Mouse (Mus musculus) thymus, adult 2 months (tissue): ENCODE data around the gene Ndel1. TPM values are rescaled to one million over a fixed set of nuclear protein-coding genes. Genes with fewer than 3 reads are reported as not detected.
A peak's percentile ranks its signal among the peaks of the same experiment; 100 is the strongest.

Experiments used
- DNase-seq: peaks from one replicate; pipeline ENCODE4 v3.0.0; 2021
- H3K27ac ChIP-seq: fragments of 200-500 bp; 2 replicates; pipeline ENCODE4 v1.5.1; 2012; ENCODE audit warnings: low read length, control low read depth; ENCODE audit not compliant: control insufficient read depth, insufficient read depth
- H3K27me3 ChIP-seq: fragments of 200-500 bp; 2 replicates; pipeline ENCODE4 v1.6.1; 2012; ENCODE audit warnings: mild to moderate bottlenecking, low read length, moderate library complexity, mixed read lengths; ENCODE audit not compliant: control insufficient read depth, insufficient read depth
- H3K36me3 ChIP-seq: fragments of 200-500 bp; 2 replicates; pipeline ENCODE4 v1.6.1; 2012; ENCODE audit warnings: mild to moderate bottlenecking, low read length, moderate library complexity; ENCODE audit not compliant: control insufficient read depth, insufficient read depth
- H3K4me1 ChIP-seq: fragments of 200-500 bp; replicated peaks from 2 replicates; pipeline ENCODE4 v1.6.1; 2012; ENCODE audit warnings: low read length; ENCODE audit not compliant: control insufficient read depth, insufficient read depth
- H3K4me3 ChIP-seq: fragments of 200-500 bp; 2 replicates; pipeline ENCODE4 v1.5.1; 2012; ENCODE audit warnings: mild to moderate bottlenecking, low read length, control low read depth, moderate library complexity; ENCODE audit not compliant: control insufficient read depth, insufficient read depth
- CTCF ChIP-seq: fragments of 200-500 bp; IDR thresholded peaks from 2 replicates; pipeline ENCODE4 v1.5.1; 2012; ENCODE audit warnings: mild to moderate bottlenecking, control low read depth, low read length, moderate library complexity, borderline replicate concordance; ENCODE audit not compliant: control insufficient read depth, poor library complexity, insufficient read depth; ENCODE audit errors: extremely low read depth
- POLR2A ChIP-seq: fragments of 200-500 bp; IDR thresholded peaks from 2 replicates; pipeline ENCODE4 v1.6.1; 2012; ENCODE audit warnings: mild to moderate bottlenecking, low read length, control low read depth, moderate library complexity; ENCODE audit not compliant: control insufficient read depth, poor library complexity, insufficient read depth; ENCODE audit errors: extremely low read depth
- WGBS: fragments of 180-500 bp; shearing (Covaris S2); methylation state at CpG from one replicate; pipeline ENCODE4 v1.1.7; 2018; 5-methylcytosine and 5-hydroxymethylcytosine counted together
- polyA plus RNA-seq: library from polyadenylated mRNA; depleted of rRNA; stranded (reverse); fragments of >200 nt; gene quantifications from 2 replicates; pipeline ENCODE4 v1.2.3, GENCODE M21; 2012; rRNA removed

Ndel1 gene
- polyA plus RNA-seq, 1 experiment, result 57.0 TPM

DNA sequence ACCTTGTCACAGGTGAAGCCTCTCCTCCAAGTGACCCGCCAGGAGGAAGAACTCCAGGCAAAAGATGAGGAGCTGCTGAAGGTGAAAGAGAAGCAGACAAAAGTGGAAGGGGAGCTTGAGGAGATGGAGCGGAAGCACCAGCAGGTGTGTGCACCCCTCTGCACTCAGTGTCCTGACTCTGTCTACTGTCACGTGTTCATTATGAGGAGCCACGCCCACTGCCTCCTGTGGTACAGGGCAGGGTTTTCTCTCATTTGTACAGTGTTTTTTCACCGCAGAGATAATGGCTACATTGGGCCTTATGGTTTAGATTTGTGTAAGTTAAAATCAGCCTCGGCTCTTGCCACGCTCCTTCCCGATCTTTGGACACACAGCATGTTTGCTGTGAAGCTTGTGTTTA, 85.8 kb downstream of the Ndel1 start:
- peaks cover 6% of the 10 kb centered on the region for H3K4me1 ChIP-seq
- TF ChIP-seq POLR2A, result no peak
- TF ChIP-seq CTCF, result no peak
- no peak overlapping the region for H3K4me3 ChIP-seq
- H3K27me3 ChIP-seq, result no peaks in the 10 kb centered on the region
- 81% methylated on average over 8 of the region's 8 CpGs for WGBS
- no peaks in the 10 kb centered on the region for H3K36me3 ChIP-seq
- DNase-seq, result peak; percentile 31
- no peak overlapping the region for H3K27ac ChIP-seq

DNA sequence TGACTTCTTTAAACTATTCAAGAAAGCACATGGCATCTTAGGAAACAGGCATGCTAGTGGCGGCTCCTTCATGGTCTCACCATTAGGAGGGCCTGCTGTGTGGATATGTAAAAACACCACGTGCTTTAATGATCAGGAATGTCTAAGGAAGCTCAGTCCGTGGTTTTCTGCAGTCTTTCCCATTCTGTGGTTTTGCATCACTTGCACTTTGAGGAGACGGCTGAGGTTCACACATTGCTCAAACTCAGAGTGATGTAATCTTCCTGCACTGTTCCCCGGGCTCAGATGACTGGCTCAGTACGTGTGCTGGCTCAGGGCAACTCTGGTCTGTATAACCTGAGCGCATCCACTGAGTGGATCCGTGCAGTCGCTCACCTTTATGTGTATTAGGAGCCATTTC, 89.3 kb downstream of the Ndel1 start:
- Histone ChIP-seq H3K27ac (no peak overlapping the region), H3K4me3 (no peak overlapping the region), H3K36me3 (no peaks in the 10 kb centered on the region), H3K27me3 (no peaks in the 10 kb centered on the region), H3K4me1 (0 out of 2 replicates have a peak, but pooled peaks cover 3% of the 10 kb centered on the region)
- no peak for TF ChIP-seq POLR2A
- TF ChIP-seq CTCF, result no peak
- 50% methylated on average over 9 of the region's 9 CpGs for WGBS
- no peak for DNase-seq

DNA sequence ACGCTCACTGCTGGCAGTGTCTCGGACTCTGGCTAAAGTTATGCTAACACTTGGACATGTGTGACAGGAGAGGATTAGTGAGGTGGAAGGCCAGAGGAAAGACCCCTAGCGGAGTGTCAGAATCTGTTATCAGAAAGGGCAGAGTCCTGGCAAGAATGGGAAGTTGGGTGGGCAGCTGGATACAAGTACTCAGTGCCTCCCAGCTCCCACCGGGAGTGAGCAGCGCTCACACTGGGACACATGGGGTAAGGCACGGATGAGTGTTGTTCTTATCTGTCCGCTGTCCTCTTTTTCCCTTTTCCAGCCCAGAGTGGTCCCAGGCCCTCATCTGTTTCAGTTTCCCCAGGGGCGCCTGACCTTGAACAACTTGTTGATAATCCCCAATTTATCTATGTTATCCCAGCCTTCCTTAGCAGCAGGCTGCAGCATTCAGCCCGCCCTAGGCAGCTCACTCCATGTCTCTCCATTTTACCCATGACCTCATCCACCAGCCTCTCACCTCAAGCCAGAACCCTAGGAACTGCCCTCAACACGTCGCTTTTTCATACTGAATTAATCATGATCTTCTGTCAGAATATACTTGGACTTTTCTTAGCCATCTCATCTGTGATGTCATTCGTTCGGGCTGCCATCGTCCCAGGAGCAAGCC, 91.1 kb downstream of the Ndel1 start:
- Histone ChIP-seq H3K27me3 (no peaks in the 10 kb centered on the region), H3K4me1 (no peaks in the 10 kb centered on the region), H3K4me3 (no peak overlapping the region), H3K36me3 (no peaks in the 10 kb centered on the region), H3K27ac (no peak overlapping the region)
- WGBS, result 94% methylated on average over 14 of the region's 14 CpGs
- TF ChIP-seq CTCF, result no peak
- TF ChIP-seq POLR2A, result no peak
- DNase-seq, result no peak

DNA sequence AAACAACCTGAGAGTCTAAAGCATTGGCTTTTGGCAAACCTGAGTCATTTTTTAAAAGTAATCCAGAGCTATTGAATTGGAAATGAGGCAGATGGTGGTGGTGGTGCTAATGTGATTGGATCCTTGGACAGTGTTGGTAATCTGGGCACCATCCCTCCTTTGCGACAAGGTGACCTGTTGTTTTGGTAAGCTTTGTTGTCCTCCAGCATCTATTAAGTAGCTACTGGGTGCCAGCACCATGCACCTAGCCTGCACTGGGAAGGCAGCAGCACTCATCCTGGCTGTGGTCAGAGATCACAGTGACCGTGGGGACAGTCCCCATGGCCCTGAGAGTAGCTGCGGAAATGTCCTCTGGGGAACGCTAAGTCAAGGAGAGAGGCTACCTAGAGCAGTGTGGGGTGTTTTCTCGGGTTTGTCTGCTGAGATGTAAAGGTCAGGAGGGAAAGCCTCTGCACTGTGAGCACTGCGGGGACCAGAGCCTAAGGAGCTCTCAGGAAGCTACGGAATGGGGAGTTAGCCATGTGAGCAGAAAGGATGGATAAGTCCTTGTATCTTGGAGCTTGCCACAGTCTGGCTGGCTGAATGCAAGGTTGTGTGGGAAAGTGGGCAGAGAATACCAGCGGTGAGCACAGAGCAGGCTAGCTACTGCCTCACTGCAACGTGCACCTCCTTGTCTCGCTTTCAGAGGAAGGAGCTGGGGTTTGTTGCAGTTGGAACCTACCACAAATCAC, 91.8 kb downstream of the Ndel1 start:
- no peak overlapping the region for H3K4me3 ChIP-seq
- no peak for DNase-seq
- TF ChIP-seq CTCF (no peak), POLR2A (no peak)
- H3K27me3 ChIP-seq, result no peaks in the 10 kb centered on the region
- H3K4me1 ChIP-seq, result no peaks in the 10 kb centered on the region
- no peaks in the 10 kb centered on the region for H3K36me3 ChIP-seq
- H3K27ac ChIP-seq, result no peak overlapping the region
- WGBS, result 91% methylated on average over 10 of the region's 10 CpGs

DNA sequence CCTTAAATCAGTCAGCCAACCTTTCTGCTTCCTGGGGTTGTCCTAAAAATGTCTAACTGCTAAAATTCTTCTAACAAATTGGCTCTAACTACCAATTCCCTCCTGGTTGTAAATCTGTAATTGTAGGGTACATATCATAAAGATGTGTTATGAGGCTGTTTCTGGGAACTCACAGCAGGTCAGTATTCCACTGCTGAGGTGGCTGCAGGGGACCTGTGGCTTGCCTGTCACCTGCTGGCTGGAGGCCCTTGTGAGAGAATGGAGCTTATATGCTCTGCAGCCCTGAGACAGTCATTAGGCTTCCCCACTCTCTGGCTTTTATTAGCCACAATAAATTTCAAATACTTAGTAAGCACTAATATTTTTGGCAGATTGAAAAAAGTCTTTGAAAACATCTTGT, 92.8 kb downstream of the Ndel1 start:
- no peak overlapping the region for H3K4me3 ChIP-seq
- no peak overlapping the region for H3K27ac ChIP-seq
- no peaks in the 10 kb centered on the region for H3K36me3 ChIP-seq
- TF ChIP-seq CTCF (no peak), POLR2A (no peak)
- H3K27me3 ChIP-seq, result no peaks in the 10 kb centered on the region
- no peaks in the 10 kb centered on the region for H3K4me1 ChIP-seq
- no peak for DNase-seq

DNA sequence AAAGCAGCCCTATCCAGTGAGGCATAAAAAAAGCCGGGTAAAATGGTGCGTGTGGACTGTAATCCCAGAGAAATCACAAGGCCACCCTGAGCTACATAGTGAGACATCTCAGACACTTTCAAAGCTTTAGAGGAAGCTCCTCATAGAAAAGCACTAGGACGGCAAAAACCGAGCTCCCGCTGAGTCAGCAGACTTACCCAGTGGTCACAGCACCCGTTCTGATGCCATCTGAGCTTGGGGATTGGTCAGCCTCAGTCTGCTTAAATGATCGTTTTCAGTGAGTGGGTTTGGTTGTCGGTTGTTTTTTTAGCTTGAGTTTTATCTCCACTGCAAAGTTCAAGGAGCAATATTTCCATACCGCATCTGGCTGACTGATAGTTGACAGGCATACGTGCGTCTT, 93.7 kb downstream of the Ndel1 start:
- no peaks in the 10 kb centered on the region for H3K36me3 ChIP-seq
- DNase-seq, result no peak

DNA sequence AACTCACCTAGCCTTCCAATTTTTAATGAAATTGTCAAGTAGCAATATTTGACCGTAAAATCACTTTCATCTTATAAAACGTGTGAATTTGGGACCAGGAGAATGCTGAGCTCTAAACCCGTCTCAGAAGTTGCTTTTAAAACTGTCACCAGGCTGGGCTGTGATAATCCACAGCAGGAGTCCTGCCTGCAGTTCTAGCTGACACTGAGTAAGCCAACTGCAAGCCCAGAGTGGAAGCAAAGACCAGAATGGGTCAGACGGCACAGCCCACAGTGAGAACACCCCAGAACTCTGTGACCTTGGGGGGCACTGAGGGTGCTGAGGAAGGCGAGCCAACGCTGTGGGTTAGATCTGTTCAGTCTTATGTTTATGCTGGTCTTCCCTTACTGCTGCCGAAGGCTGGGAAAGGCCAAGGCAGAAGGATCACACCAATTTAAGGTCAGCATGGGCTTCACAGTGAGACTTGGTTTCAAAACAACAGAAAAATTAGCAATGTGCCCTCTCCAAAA, 95.5 kb downstream of the Ndel1 start:
- Histone ChIP-seq H3K36me3 (no peaks in the 10 kb centered on the region), H3K27ac (no peak overlapping the region), H3K4me3 (no peak overlapping the region), H3K27me3 (no peaks in the 10 kb centered on the region), H3K4me1 (no peaks in the 10 kb centered on the region; the same call in 1 of the 2 replicates)
- no peak for DNase-seq
- 93% methylated on average over 7 of the region's 7 CpGs for WGBS
- TF ChIP-seq CTCF, result no peak
- no peak for TF ChIP-seq POLR2A

More for the DNA sequence above, 93.7 kb downstream of the Ndel1 start:
- no peak overlapping the region for H3K4me3 ChIP-seq
- H3K27ac ChIP-seq, result no peak overlapping the region
- TF ChIP-seq POLR2A (no peak), CTCF (no peak)
- H3K27me3 ChIP-seq, result no peaks in the 10 kb centered on the region
- no peaks in the 10 kb centered on the region for H3K4me1 ChIP-seq
- 86% methylated on average over 11 of the region's 11 CpGs for WGBS

Other genes starting within 250 kb of the Ndel1 start
- gene Myh10, start 180.3 kb downstream of the Ndel1 start, polyA plus RNA-seq, result 5.6 and 5.7 TPM in 2 replicates
- 0.04 TPM in 1 of 2 replicates, not detected in the other for gene Rnf222, start 16.7 kb upstream of the Ndel1 start, polyA plus RNA-seq
- 869 and 1,133 TPM in 2 replicates for gene Rpl26, start 29.7 kb upstream of the Ndel1 start, polyA plus RNA-seq
- 0.24 TPM in 1 of 2 replicates, not detected in the other for gene Odf4, start 55.2 kb upstream of the Ndel1 start, polyA plus RNA-seq
- 8.5 and 14.9 TPM in 2 replicates for gene Arhgef15, start 85.6 kb upstream of the Ndel1 start, polyA plus RNA-seq
- 27.1 and 27.6 TPM in 2 replicates for gene Slc25a35, start 96.3 kb upstream of the Ndel1 start, polyA plus RNA-seq
- 22.0 and 28.0 TPM in 2 replicates for gene Rangrf, start 103.3 kb upstream of the Ndel1 start, polyA plus RNA-seq
- gene Pfas, start 136.6 kb upstream of the Ndel1 start, polyA plus RNA-seq, result 28.5 and 43.0 TPM in 2 replicates
- 57.8 and 64.4 TPM in 2 replicates for gene Ctc1, start 144.1 kb upstream of the Ndel1 start, polyA plus RNA-seq
- gene Aurkb, start 173.8 kb upstream of the Ndel1 start, polyA plus RNA-seq, result 192 and 276 TPM in 2 replicates
- gene Borcs6, start 187.9 kb upstream of the Ndel1 start, polyA plus RNA-seq, result 18.0 TPM in 2 replicates
- gene Tmem107, start 198.9 kb upstream of the Ndel1 start, polyA plus RNA-seq, result 31.1 and 33.0 TPM in 2 replicates
- 159 and 175 TPM in 2 replicates for gene Vamp2, start 216.6 kb upstream of the Ndel1 start, polyA plus RNA-seq
- gene Per1, start 223.4 kb upstream of the Ndel1 start, polyA plus RNA-seq, result 28.0 and 29.6 TPM in 2 replicates
- 0.69 and 1.1 TPM in 2 replicates for gene Hes7, start 248.5 kb upstream of the Ndel1 start, polyA plus RNA-seq